Mouse (Mus musculus) liver, embryonic 11.5 days (tissue): ENCODE data around the gene Stac2. TPM values are rescaled to one million over a fixed set of nuclear protein-coding genes. Genes with fewer than 3 reads are reported as not detected.

Source experiments
- ATAC-seq: fragments of 200-750 bp; cut with Nextera tagmentation; replicated peaks from 2 replicates; pipeline ENCODE4 v1.8.0; 2017; ENCODE audit warnings: moderate number of reproducible peaks, mild to moderate bottlenecking, moderate TSS enrichment, moderate library complexity; ENCODE audit not compliant: low FRiP score
- DNase-seq: peaks from one replicate; pipeline ENCODE4 v3.0.0-alpha.2; 2017; ENCODE audit warnings: low spot score
- H3K27ac ChIP-seq: fragments of 300-500 bp; sonication (generic); 2 replicates; pipeline ENCODE4 v1.5.1; 2014; ENCODE audit warnings: mild to moderate bottlenecking, low read depth, low read length, control low read depth
- H3K27me3 ChIP-seq: fragments of 300-500 bp; sonication (generic); replicated peaks from 2 replicates; pipeline ENCODE4 v1.6.1; 2014; ENCODE audit warnings: low read length, mixed read lengths; ENCODE audit not compliant: control insufficient read depth, insufficient read depth
- H3K36me3 ChIP-seq: fragments of 300-500 bp; sonication (generic); 2 replicates; pipeline ENCODE4 v1.6.1; 2014; ENCODE audit warnings: mild to moderate bottlenecking, low read length, moderate library complexity, mixed read lengths; ENCODE audit not compliant: control insufficient read depth, insufficient read depth
- H3K4me1 ChIP-seq: fragments of 300-500 bp; sonication (generic); replicated peaks from 2 replicates; pipeline ENCODE4 v1.6.1; 2014; ENCODE audit warnings: low read length, mixed read lengths; ENCODE audit not compliant: control insufficient read depth, insufficient read depth
- H3K4me2 ChIP-seq: fragments of 300-500 bp; sonication (generic); 2 replicates; pipeline ENCODE4 v1.6.1; 2014; ENCODE audit warnings: mild to moderate bottlenecking, control low read depth, moderate library complexity
- H3K4me3 ChIP-seq: fragments of 300-500 bp; sonication (generic); 2 replicates; pipeline ENCODE4 v1.5.1; 2014; ENCODE audit warnings: low read depth, low read length, control low read depth
- H3K9ac ChIP-seq: fragments of 300-500 bp; sonication (generic); 2 replicates; pipeline ENCODE4 v1.6.1; 2014; ENCODE audit warnings: low read depth, low read length, control low read depth
- H3K9me3 ChIP-seq: fragments of 300-500 bp; sonication (generic); 2 replicates; pipeline ENCODE4 v1.6.1; 2016; ENCODE audit warnings: low read length, inconsistent platforms, mixed read lengths; ENCODE audit not compliant: control insufficient read depth
- WGBS: fragments of 180-500 bp; shearing (Covaris S2); extraction: QIAGEN DNeasy Blood & Tissue Kit; methylation state at CpG from one replicate; pipeline ENCODE4 v1.1.7; 2014; 5-methylcytosine and 5-hydroxymethylcytosine counted together
- polyA plus RNA-seq: library from polyadenylated mRNA; unstranded; fragments of >200 nt; fragmentation: Nextera tagmentation; extraction: Ambion mirVana; gene quantifications from 2 replicates; pipeline ENCODE4 v1.2.1, GENCODE M21; 2014

Gene Stac2
- polyA plus RNA-seq, 1 experiment from 2014 or later: 0.43 TPM

DNA sequence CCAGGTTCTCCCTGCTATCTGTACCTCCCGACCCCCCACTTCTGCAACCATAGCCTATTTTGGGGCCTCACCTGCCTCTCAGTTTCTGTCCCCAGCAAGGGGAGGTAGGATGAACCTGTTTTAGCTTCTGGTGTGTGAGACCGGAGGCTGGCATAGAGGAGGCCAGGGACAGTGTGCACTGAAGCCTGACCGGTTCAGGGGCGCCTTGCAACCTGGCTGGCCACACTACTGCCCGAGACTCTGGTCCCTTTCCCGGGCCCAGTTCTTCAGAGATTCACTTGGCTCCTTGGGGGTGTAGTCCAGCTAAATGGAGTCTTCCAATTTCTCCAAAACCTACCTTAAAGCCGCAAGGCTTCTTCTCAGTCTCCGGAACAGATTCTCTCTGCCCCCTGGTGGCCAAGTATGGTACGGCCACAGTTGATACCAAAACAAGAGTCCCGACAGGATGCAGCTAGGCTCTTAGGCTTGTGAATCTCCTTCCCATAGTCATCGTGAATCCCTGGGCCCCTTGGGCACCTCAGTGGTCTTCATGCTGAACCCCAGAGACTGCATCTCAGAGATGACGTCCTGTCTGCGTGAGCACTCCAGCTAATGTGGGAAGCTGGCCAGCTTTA, 22.0 kb upstream of the Stac2 start:
- whole genome bisulfite sequencing: 22% methylated on average over 13 of the region's 13 CpGs
- Histone ChIP-seq H3K9ac (no peak overlapping the region), H3K27me3 (no peaks in the 10 kb centered on the region; the same call in 1 of the 2 replicates), H3K4me1 (no peaks in the 10 kb centered on the region), H3K4me2 (0 out of 2 replicates have a peak overlapping the region, but pooled peaks have one; percentile 19), H3K27ac (no peak overlapping the region), H3K36me3 (no peaks in the 10 kb centered on the region), H3K4me3 (no peak overlapping the region), H3K9me3 (no peaks in the 10 kb centered on the region)
- ATAC-seq: no peak
- DNase-seq: peak; percentile 87

DNA sequence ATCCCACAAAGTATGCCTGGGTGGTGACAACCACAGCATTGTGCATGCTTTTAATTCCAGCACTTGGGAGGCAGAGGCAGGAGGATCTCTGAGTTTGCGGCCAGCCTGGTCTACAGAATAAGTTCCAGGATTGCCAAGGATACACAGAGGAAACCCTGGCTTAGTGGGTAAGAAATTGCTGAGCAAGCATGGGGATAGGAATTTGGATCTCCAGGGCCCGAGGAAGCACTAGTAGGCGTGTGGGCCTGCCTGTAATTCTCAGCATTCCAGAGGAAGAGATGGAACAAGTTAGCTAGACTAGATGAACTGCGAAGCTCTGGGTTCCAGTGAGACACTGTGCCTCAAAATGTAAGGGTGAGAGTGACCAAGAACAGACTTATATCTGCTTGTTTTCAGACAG, 20.2 kb upstream of the Stac2 start:
- no peaks in the 10 kb centered on the region; the same call in 1 of the 2 replicates for H3K27me3 ChIP-seq
- no peak overlapping the region for H3K4me2 ChIP-seq
- no peaks in the 10 kb centered on the region for H3K9me3 ChIP-seq
- H3K4me3 ChIP-seq: no peak overlapping the region
- DNase-seq (no peak), ATAC-seq (no peak)
- no peaks in the 10 kb centered on the region for H3K36me3 ChIP-seq
- H3K4me1 ChIP-seq: no peaks in the 10 kb centered on the region
- WGBS: 86% methylated on average over 4 of the region's 4 CpGs
- H3K27ac ChIP-seq: no peak overlapping the region
- no peak overlapping the region for H3K9ac ChIP-seq

DNA sequence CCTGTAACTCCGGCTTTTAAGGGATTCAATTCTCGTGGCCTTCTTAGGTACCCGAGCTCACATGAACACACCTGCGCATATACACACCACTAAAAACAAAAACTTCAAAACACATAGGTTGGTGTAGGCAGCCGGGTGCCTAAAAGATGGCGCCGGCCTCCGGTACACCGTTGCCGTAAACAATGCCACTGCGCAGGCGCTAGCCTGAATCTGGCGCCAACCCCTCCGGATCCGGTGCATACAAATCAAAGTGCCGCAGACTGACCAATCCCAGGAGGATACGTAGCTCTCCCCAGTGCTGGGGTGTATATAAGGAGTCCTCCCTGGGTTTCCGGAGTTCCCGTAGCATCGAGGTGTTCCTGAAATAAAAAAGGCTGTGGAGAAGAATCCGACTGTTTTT, 14.0 kb upstream of the Stac2 start:
- H3K27me3 ChIP-seq: no peaks in the 10 kb centered on the region
- DNase-seq (no peak), ATAC-seq (no peak)
- no peak overlapping the region for H3K4me3 ChIP-seq
- no peak overlapping the region for H3K9ac ChIP-seq
- no peak overlapping the region for H3K4me2 ChIP-seq
- H3K4me1 ChIP-seq: no peaks in the 10 kb centered on the region
- no peak overlapping the region for H3K27ac ChIP-seq
- 93% methylated on average over 21 of the region's 21 CpGs for WGBS
- no peaks in the 10 kb centered on the region for H3K36me3 ChIP-seq
- H3K9me3 ChIP-seq: no peaks in the 10 kb centered on the region

DNA sequence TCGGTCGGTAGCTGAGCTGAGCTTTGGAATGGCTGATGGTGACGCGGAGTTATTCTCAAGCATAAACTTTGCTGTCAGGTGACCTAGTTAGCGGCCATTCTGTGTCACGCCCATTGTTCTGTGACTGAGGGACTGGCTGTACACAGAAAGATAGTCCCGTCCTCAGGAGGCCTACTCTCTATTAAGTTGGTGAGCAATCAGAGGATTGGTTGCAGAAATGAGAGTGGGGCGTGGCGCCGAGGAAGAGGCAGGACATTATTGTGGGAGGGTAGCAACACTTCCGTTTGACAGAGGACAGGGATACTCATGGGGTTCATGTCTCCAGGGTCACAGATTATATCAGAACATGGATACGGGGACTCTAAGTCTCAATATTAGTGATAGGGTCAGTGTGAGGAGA, 12.9 kb upstream of the Stac2 start:
- H3K4me2 ChIP-seq: no peak overlapping the region
- 89% methylated on average over 12 of the region's 12 CpGs for WGBS
- no peak overlapping the region for H3K4me3 ChIP-seq
- H3K36me3 ChIP-seq: no peaks in the 10 kb centered on the region
- DNase-seq (no peak), ATAC-seq (no peak)
- no peaks in the 10 kb centered on the region for H3K9me3 ChIP-seq
- H3K4me1 ChIP-seq: no peaks in the 10 kb centered on the region
- H3K27ac ChIP-seq: no peak overlapping the region
- H3K27me3 ChIP-seq: no peaks in the 10 kb centered on the region
- no peak overlapping the region for H3K9ac ChIP-seq

DNA sequence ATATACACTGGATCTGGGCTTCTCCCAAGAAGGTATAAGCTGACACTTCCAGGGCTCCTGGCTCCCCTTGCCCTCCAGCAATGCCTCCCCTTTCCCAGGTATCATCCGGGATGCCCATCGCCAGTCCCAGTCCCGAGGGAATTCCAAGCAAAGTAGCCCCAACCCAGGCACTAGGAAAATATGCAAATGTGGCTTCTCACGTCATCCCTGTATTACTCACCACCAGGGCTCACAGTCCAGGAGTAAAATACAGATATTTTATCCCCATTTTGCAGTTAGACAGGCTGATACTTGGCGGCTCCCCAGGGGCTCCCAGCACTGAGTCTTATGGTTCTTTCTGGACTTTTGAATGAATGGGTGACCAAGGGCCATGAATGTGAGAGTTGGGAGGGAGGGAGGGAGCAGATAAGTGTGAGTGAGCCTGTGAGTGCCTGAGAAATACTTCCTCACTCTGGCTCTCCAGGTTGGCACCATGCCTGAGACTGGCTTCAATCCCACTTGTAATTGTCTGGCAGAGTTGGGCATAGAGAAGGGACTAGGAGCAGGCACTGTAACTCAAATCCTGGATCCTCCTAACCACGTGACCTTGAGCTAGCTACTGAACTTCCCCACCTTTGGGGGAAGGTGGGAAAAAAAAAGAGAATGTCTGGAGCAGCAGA, 8.8 kb upstream of the Stac2 start:
- DNase-seq: no peak
- WGBS: 62% methylated on average over 6 of the region's 6 CpGs
- Histone ChIP-seq H3K27me3 (peaks cover 1% of the 10 kb centered on the region), H3K27ac (no peak overlapping the region), H3K4me3 (no peak overlapping the region), H3K36me3 (no peaks in the 10 kb centered on the region), H3K9ac (no peak overlapping the region), H3K4me1 (no peaks in the 10 kb centered on the region), H3K9me3 (no peaks in the 10 kb centered on the region), H3K4me2 (no peak overlapping the region)
- ATAC-seq: no peak

DNA sequence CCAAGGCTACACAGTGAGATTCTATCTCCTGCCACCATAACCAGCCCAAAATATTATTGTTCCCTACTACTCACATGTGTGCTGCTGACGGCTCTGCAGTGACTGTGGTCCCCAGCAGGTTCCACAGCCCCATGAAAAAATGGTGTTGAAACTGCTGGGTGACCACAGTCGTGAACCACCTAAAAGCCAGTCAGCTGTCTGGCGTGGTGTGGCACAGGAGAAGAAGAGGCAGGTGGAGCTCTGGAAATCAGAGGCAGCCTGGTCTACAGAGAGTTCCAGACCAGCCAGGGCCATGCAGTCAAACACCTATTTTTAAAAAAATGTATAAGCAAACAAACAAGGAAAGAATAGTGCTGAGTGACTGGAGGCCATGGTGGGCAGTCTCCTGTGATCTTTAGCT, 8.2 kb upstream of the Stac2 start:
- no peak overlapping the region for H3K9ac ChIP-seq
- WGBS: 69% methylated on average over 3 of the region's 3 CpGs
- no peaks in the 10 kb centered on the region for H3K9me3 ChIP-seq
- no peaks in the 10 kb centered on the region for H3K36me3 ChIP-seq
- H3K4me3 ChIP-seq: no peak overlapping the region
- no peak overlapping the region for H3K27ac ChIP-seq
- ATAC-seq (no peak), DNase-seq (no peak)
- no peak overlapping the region for H3K4me2 ChIP-seq
- no peaks in the 10 kb centered on the region for H3K4me1 ChIP-seq
- peaks cover 3% of the 10 kb centered on the region for H3K27me3 ChIP-seq

DNA sequence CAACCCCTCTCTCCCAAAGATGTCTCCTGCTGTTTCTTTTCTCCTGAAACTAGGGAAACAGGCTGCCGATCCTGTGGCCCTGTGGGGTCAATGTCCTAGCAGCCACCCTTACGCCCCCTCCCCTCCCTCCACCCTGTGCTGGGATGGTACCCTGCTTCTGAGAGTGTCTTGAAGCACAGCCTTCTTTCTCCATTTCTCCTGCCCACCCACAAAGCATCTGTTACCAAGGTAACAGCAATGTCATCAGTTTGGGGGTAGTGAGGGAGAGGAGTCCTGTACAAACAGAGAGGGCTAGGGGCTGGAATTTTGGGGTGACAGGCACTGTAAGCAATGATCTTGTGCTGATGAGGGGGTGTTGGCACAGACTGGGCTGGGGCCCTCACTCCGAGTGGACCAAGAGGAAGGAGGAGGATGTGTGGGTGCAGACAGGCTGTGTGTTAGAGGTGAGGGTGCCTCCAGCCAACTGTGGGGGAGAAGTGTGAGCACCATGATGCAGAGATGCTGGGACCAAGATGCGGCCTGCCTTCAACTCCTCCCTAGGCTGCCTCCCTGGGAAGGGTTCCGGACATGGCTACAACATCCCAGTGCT, 6.9 kb upstream of the Stac2 start:
- peaks cover 10% of the 10 kb centered on the region for H3K27me3 ChIP-seq
- H3K4me2 ChIP-seq: no peak overlapping the region
- no peak overlapping the region for H3K9ac ChIP-seq
- H3K4me3 ChIP-seq: no peak overlapping the region
- H3K36me3 ChIP-seq: no peaks in the 10 kb centered on the region
- no peaks in the 10 kb centered on the region for H3K4me1 ChIP-seq
- no peak overlapping the region for H3K27ac ChIP-seq
- ATAC-seq (no peak), DNase-seq (no peak)
- H3K9me3 ChIP-seq: no peaks in the 10 kb centered on the region
- 67% methylated on average over 5 of the region's 5 CpGs for WGBS

DNA sequence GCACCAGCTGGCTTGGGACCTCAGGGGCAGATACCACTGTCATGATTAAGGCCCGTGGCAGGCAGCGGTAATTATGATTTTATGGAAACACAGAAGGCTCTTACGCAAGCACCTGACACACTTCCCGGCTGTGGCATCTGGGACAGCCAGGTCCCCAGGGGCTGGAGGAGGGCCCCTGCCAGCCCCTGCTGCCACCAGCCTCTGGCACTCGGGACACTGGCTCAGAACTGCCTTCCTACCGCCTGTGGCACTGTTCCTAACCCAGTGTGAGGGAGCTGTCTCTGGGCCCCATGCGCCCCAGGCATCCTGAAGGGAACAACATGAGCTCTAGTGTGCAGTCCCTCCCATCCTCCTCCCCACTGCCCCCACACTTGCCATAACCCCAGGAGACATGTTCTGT, 6.4 kb upstream of the Stac2 start:
- Histone ChIP-seq H3K27ac (no peak overlapping the region), H3K27me3 (peaks cover 14% of the 10 kb centered on the region), H3K4me3 (no peak overlapping the region), H3K9ac (no peak overlapping the region), H3K4me1 (no peaks in the 10 kb centered on the region), H3K9me3 (no peaks in the 10 kb centered on the region), H3K4me2 (no peak overlapping the region), H3K36me3 (no peaks in the 10 kb centered on the region)
- DNase-seq: no peak
- no peak for ATAC-seq
- 68% methylated on average over 7 of the region's 7 CpGs for WGBS

DNA sequence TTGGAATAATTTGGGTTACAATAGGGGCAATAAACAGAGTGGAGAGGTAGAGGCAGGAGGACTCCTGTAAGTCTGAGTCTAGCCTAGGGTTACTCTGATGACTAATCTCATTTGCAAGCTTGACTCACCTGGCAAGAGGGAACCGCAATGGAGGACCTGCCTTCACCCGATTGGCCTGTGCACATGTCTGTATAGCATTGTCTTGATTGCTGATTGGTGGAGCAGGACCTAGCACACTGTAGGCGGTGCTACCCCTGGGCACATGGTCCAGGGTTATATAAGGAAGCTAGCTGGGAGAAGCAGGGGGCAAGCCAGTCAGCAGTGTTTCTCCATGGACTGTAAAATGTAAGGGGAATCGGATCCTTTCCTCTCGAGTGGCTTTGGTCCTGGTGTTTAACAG, 4.7 kb upstream of the Stac2 start:
- no peak overlapping the region for H3K9ac ChIP-seq
- H3K36me3 ChIP-seq: no peaks in the 10 kb centered on the region
- DNase-seq: no peak
- no peak overlapping the region for H3K27ac ChIP-seq
- H3K4me3 ChIP-seq: no peak overlapping the region
- peaks cover 30% of the 10 kb centered on the region for H3K27me3 ChIP-seq
- WGBS: 73% methylated on average over 5 of the region's 5 CpGs
- no peak overlapping the region for H3K4me2 ChIP-seq
- peaks cover 1% of the 10 kb centered on the region for H3K4me1 ChIP-seq
- H3K9me3 ChIP-seq: no peaks in the 10 kb centered on the region
- ATAC-seq: no peak
